Mouse (Mus musculus) ES-E14 (cell line): ENCODE results near the gene Itgb3.

Experiments
- CHD2 ChIP-seq: IDR thresholded peaks from 2 replicates; pipeline ENCODE4 v1.6.1; 2014; ENCODE audit warnings: mild to moderate bottlenecking, low read depth, low read length, inconsistent platforms
- HCFC1 ChIP-seq: IDR thresholded peaks from 2 replicates; pipeline ENCODE4 v1.6.1; 2012; ENCODE audit warnings: low read length, inconsistent platforms, borderline replicate concordance; ENCODE audit not compliant: insufficient read depth
- ZC3H11A ChIP-seq: IDR thresholded peaks from 2 replicates; pipeline ENCODE4 v1.6.1; 2012; ENCODE audit warnings: low read depth, mild to moderate bottlenecking, inconsistent platforms, low read length, borderline replicate concordance

- no peak for TF ChIP-seq CHD2
- no peak for TF ChIP-seq HCFC1
- no peak for TF ChIP-seq ZC3H11A
These were observed 18.2 kb upstream of the Itgb3 start for GRCm38 (mm10) chr11:104589570-104589969.
